Mouse (Mus musculus): ENCODE data around the gene Ccdc183.
A peak's percentile ranks its signal among the peaks of the same experiment; 100 is the strongest.

The Ccdc183 gene

GRCm38 (mm10) chr2:25576965-25577891, 40.2 kb downstream of the Ccdc183 start:
- DNase-seq, result peak; percentile 25 to 34

- no peak for DNase-seq
These were observed 41.2 kb downstream of the Ccdc183 start for GRCm38 (mm10) chr2:25576028-25576850.

GRCm38 (mm10) chr2:25575432-25576027, 41.9 kb downstream of the Ccdc183 start:
- peak; percentile 38 to 43 for DNase-seq

GRCm38 (mm10) chr2:25574579-25575431, 42.7 kb downstream of the Ccdc183 start, which contains the start of the genes Mamdc4 and Phpt1:
TSS of gene Mamdc4 (minus strand) at chr2:25574845.
TSS of gene Phpt1 (minus strand) at chr2:25575224.
- DNase-seq, result peak; percentile 98 to 99

GRCm38 (mm10) chr2:25574136-25574535, 43.3 kb downstream of the Ccdc183 start:
- no peak for DNase-seq

- no peak for DNase-seq
These were observed 44.4 kb downstream of the Ccdc183 start for GRCm38 (mm10) chr2:25573068-25573467.

- no peak for DNase-seq
These were observed 46.3 kb downstream of the Ccdc183 start for GRCm38 (mm10) chr2:25571221-25571620.

- DNase-seq, result no peak
These were observed 48.2 kb downstream of the Ccdc183 start for GRCm38 (mm10) chr2:25569323-25569722.

- no peak for DNase-seq
These were observed 48.9 kb downstream of the Ccdc183 start for GRCm38 (mm10) chr2:25568473-25569019.

- DNase-seq, result no peak
These were observed 50.9 kb downstream of the Ccdc183 start for GRCm38 (mm10) chr2:25566558-25566957.

- no peak for DNase-seq
These were observed 51.7 kb downstream of the Ccdc183 start for GRCm38 (mm10) chr2:25565741-25566140.

- DNase-seq, result no peak
These were observed 55.5 kb downstream of the Ccdc183 start for GRCm38 (mm10) chr2:25561946-25562345.

- no peak for DNase-seq
These were observed 56.9 kb downstream of the Ccdc183 start for GRCm38 (mm10) chr2:25560551-25560950.

- DNase-seq, result no peak
These were observed 58.7 kb downstream of the Ccdc183 start for GRCm38 (mm10) chr2:25558774-25559173.

Measured in B cell, adult 2 months (primary cell).